Comparison of ENCODE assay signal across 15 mouse cellular contexts in the genomic region with DNA sequence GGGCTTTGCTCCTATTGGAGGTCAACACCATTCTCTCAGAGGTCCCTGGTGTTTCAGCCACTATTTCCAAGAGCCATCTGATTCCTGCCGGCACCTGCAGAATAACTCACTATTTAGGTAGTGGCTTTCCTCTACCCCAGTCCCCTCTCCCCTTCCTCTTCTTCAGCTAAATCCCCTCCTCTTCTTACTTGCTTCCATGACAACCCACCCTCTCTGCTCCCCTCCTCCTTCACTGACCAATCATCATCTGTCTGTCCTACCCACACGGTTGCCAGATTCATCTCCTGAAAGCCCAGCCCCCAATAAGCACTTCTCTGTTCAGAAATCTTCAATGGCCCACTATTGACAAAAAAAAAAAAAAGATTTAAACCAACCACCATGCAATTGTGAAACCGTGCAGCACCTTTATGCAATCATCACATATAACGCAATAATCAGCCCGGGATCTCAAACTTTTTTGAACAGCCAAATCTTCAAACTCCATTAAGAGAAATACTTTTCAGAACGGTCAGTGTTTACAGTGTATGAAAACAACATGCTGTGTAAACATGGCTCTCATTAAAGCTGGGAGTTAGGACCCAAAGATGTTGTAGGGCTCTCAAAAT. TPM values are rescaled to one million over a fixed set of nuclear protein-coding genes. Genes with fewer than 3 reads are reported as not detected.
DNase-seq lines count a peak whose midpoint lies in the region; ATAC-seq and TF ChIP-seq lines count a peak whose summit lies in the region.
"Had no signal": no experiment of that assay in that cellular context is flagged by ENCODE, and none has a peak within 500 bp of the region (broad histone marks: within the 10 kb centered on the region; RNA-seq: fewer than 3 reads in every experiment).

No protein-coding gene starts in this region.

- TF ChIP-seq POLR2A in limb, embryonic 14.5 days (IDR thresholded peaks at IDR 0.05; ENCODE audit: borderline replicate concordance, extremely low read depth, insufficient read depth, insufficient read length) = no peak

- H3K9ac ChIP-seq in forebrain, embryonic 12.5 days = no peak overlapping the region
- H3K9ac ChIP-seq in forebrain, embryonic 16.5 days (replicated peaks; ENCODE audit: low read depth, low read length) = no peak overlapping the region
- H3K9ac ChIP-seq in lung, embryonic 15.5 days = no peak overlapping the region
- H3K9ac ChIP-seq in ES-E14 (ENCODE audit: insufficient read depth, low read depth, low read length, poor library complexity, severe bottlenecking) = no peak overlapping the region
- no peak overlapping the region for H3K9ac ChIP-seq in limb, embryonic 14.5 days (ENCODE audit: low read depth, low read length, severe bottlenecking)
- H3K9ac ChIP-seq: embryonic facial prominence, embryonic 13.5 days had no signal

- H3K36me3 ChIP-seq in forebrain, embryonic 12.5 days (replicated peaks) = no peaks in the 10 kb centered on the region
- H3K36me3 ChIP-seq in forebrain, embryonic 16.5 days (ENCODE audit: control insufficient read depth, insufficient read depth) = no peaks in the 10 kb centered on the region
- H3K36me3 ChIP-seq in lung, embryonic 15.5 days = no peaks in the 10 kb centered on the region
- H3K36me3 ChIP-seq in ES-E14 (ENCODE audit: control insufficient read depth, insufficient read depth, low read length, poor library complexity, severe bottlenecking) = no peaks in the 10 kb centered on the region
- no peaks in the 10 kb centered on the region for H3K36me3 ChIP-seq in limb, embryonic 14.5 days (ENCODE audit: control insufficient read depth, insufficient read depth, low read length)
- H3K36me3 ChIP-seq: embryonic facial prominence, embryonic 13.5 days; heart, embryonic 10.5 days had no signal

- 24% methylated on average over 6 of the region's 6 CpGs for WGBS in forebrain, embryonic 12.5 days
- 17% methylated on average over 6 of the region's 6 CpGs for WGBS in forebrain, embryonic 16.5 days
- WGBS in lung, embryonic 15.5 days = 27% methylated on average over 6 of the region's 6 CpGs
- WGBS in limb, embryonic 14.5 days = 31% methylated on average over 6 of the region's 6 CpGs

- DNase-seq in lung, postnatal 14 days = no peak
- DNase-seq in ES-E14 (ENCODE audit: low read depth, low spot score) = no peak
- no peak for DNase-seq in limb, embryonic 14.5 days (ENCODE audit: low spot score)
- DNase-seq in testis, postnatal 10 days (ENCODE audit: low spot score) = no peak
- no peak for DNase-seq in kidney, postnatal 10 days
- DNase-seq: gastrocnemius, postnatal 14 days; kidney, adult 2 months; thymus, postnatal 25 days had no signal

- peaks cover 42% of the 10 kb centered on the region for H3K4me1 ChIP-seq in forebrain, embryonic 12.5 days
- peaks cover 22% of the 10 kb centered on the region for H3K4me1 ChIP-seq in forebrain, embryonic 16.5 days (replicated peaks; ENCODE audit: control insufficient read depth, insufficient read depth, low read length)
- peaks cover 48% of the 10 kb centered on the region for H3K4me1 ChIP-seq in lung, embryonic 15.5 days
- H3K4me1 ChIP-seq in ES-E14 (ENCODE audit: control insufficient read depth in 2 of 2, insufficient read depth in 2 of 2, low read length in 2 of 2, poor library complexity in 1 of 2) = peaks cover 12 to 41% of the 10 kb centered on the region in 2 experiments
- H3K4me1 ChIP-seq in limb, embryonic 14.5 days (ENCODE audit: control insufficient read depth, insufficient read depth, low read length) = peaks cover 17% of the 10 kb centered on the region

- H3K27me3 ChIP-seq in forebrain, embryonic 12.5 days = peaks cover 12% of the 10 kb centered on the region
- H3K27me3 ChIP-seq in forebrain, embryonic 16.5 days (replicated peaks; ENCODE audit: control insufficient read depth, insufficient read depth, low read length) = no peaks in the 10 kb centered on the region; the same call in 1 of the 2 replicates
- no peaks in the 10 kb centered on the region for H3K27me3 ChIP-seq in lung, embryonic 15.5 days
- H3K27me3 ChIP-seq in limb, embryonic 14.5 days (ENCODE audit: control insufficient read depth, insufficient read depth, low read length) = no peaks in the 10 kb centered on the region

- peak overlapping the region; percentile 46 for H3K4me2 ChIP-seq in forebrain, embryonic 12.5 days
- H3K4me2 ChIP-seq in forebrain, embryonic 16.5 days (ENCODE audit: low read length) = no peak overlapping the region
- H3K4me2 ChIP-seq in lung, embryonic 15.5 days = peak overlapping the region; percentile 32
- peak overlapping the region; percentile 44; the same call in 1 of the 2 replicates for H3K4me2 ChIP-seq in limb, embryonic 14.5 days (replicated peaks; ENCODE audit: low read depth, low read length, severe bottlenecking)

- H3K9me3 ChIP-seq in forebrain, embryonic 12.5 days = no peaks in the 10 kb centered on the region
- no peaks in the 10 kb centered on the region for H3K9me3 ChIP-seq in forebrain, embryonic 16.5 days (ENCODE audit: control insufficient read depth, low read length)
- H3K9me3 ChIP-seq in lung, embryonic 15.5 days = no peaks in the 10 kb centered on the region
- H3K9me3 ChIP-seq in ES-E14 (ENCODE audit: control insufficient read depth, insufficient read depth, low read depth, low read length) = no peaks in the 10 kb centered on the region
- no peaks in the 10 kb centered on the region for H3K9me3 ChIP-seq in limb, embryonic 14.5 days (ENCODE audit: control insufficient read depth, low read length)
- H3K9me3 ChIP-seq: embryonic facial prominence, embryonic 13.5 days; heart, embryonic 10.5 days; megakaryocyte, embryonic 14.5 days had no signal

- H3K27ac ChIP-seq in forebrain, embryonic 12.5 days = no peak overlapping the region
- H3K27ac ChIP-seq in forebrain, embryonic 16.5 days (ENCODE audit: low read length) = no peak overlapping the region
- no peak overlapping the region for H3K27ac ChIP-seq in lung, embryonic 15.5 days
- peak overlapping the region; percentile 73; the same call in 1 of the 2 replicates for H3K27ac ChIP-seq in ES-E14 (ENCODE audit: insufficient read depth, low read depth, low read length, poor library complexity, severe bottlenecking)
- no peak overlapping the region for H3K27ac ChIP-seq in limb, embryonic 14.5 days (replicated peaks; ENCODE audit: low read depth, low read length)
- H3K27ac ChIP-seq: embryonic facial prominence, embryonic 13.5 days; heart, embryonic 10.5 days; left cerebral cortex, adult 2 months had no signal

- in situ Hi-C loops in ES-E14 (cut with MboI; ENCODE audit: low sequenced_read_pairs in 2 of 2, unreplicated experiment in 2 of 2) = no loop called here

- H3K4me3 ChIP-seq in forebrain, embryonic 12.5 days (replicated peaks) = 0 out of 2 replicates have a peak overlapping the region, but pooled peaks have one; percentile 13
- H3K4me3 ChIP-seq in forebrain, embryonic 16.5 days (replicated peaks; ENCODE audit: low read length) = no peak overlapping the region
- no peak overlapping the region for H3K4me3 ChIP-seq in lung, embryonic 15.5 days
- peak overlapping the region in 1 of 2 experiments; percentile 42; a peak in 1 of 4 replicates for H3K4me3 ChIP-seq in ES-E14 (ENCODE audit: insufficient read depth in 1 of 2, low read depth in 1 of 2, low read length in 2 of 2, poor library complexity in 1 of 2, severe bottlenecking in 1 of 2)
- no peak overlapping the region for H3K4me3 ChIP-seq in limb, embryonic 14.5 days (replicated peaks; ENCODE audit: low read length)
- H3K4me3 ChIP-seq: left cerebral cortex, adult 2 months; megakaryocyte, embryonic 14.5 days had no signal

- no peak for ATAC-seq in forebrain, embryonic 12.5 days (ENCODE audit: low FRiP score)
- no peak for ATAC-seq in forebrain, embryonic 16.5 days
- no peak for ATAC-seq in lung, embryonic 15.5 days (ENCODE audit: borderline replicate concordance, extremely low read depth, low FRiP score, low TSS enrichment)
- no peak for ATAC-seq in limb, embryonic 14.5 days (ENCODE audit: low FRiP score, low read depth)

TF ChIP-seq in ES-E14, 5 proteins besides CTCF, POLR2A, EP300 and RAD21:
- TF ChIP-seq ZNF384 (IDR thresholded peaks at IDR 0.05; ENCODE audit: low read depth, low read length) = peak; percentile 52; the same call in 1 of the 2 replicates
- TF ChIP-seq ZC3H11A (IDR thresholded peaks at IDR 0.05; ENCODE audit: borderline replicate concordance, low read depth, low read length) = no peak

RNA-seq across cellular contexts. Expression of a gene that starts 5.2 kb away (rescaled TPM):
- polyA plus RNA-seq in forebrain, embryonic 12.5 days (2016; fragmentation: Nextera tagmentation; extraction: Ambion mirVana) = 11.4 and 12.1 TPM in 2 replicates
- 8.6 and 10.1 TPM in 2 replicates for polyA plus RNA-seq in forebrain, embryonic 16.5 days (2015; fragmentation: Nextera tagmentation; extraction: Ambion mirVana)
- polyA plus RNA-seq in lung, embryonic 15.5 days (2015; fragmentation: Nextera tagmentation; extraction: Ambion mirVana) = 5.2 and 5.5 TPM in 2 replicates
- 12.9 and 13.0 TPM in 2 replicates for total RNA-seq in ES-E14 (2012; rRNA removed)
- polyA plus RNA-seq in limb, embryonic 14.5 days (2012; rRNA removed) = 15.2 and 17.9 TPM in 2 replicates
- polyA plus RNA-seq in limb, embryonic 14.5 days (2014; fragmentation: Nextera tagmentation; extraction: Ambion mirVana) = 13.4 and 15.4 TPM in 2 replicates
